Mouse (Mus musculus): Measurements from ENCODE around the gene Fam171a1.

DNA sequence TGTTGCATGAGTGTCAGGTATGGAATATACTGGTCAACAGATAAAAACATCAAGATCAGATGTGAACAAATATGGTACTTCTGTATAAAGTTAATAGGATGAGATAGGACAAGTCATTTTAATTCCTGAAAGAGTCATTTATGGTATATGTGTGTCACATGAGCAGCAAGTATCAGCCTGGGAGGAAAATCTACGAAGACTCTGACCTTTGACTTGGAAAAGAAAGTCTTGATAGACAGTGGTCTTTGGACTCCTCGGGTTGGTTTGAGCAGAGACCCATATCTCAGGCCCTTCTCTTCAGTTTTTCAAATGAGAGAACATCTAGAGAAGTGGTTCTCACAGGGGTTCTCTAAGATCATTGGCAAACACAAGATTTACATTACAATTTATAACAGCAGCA lies 137.3 kb downstream of the Fam171a1 start:
- no peak for TF ChIP-seq POLR2A (IDR thresholded peaks at IDR 0.05; ENCODE audit: borderline replicate concordance, insufficient read depth, low read length)
- TF ChIP-seq CTCF (IDR thresholded peaks at IDR 0.05; ENCODE audit: borderline replicate concordance, insufficient read depth, low read depth, low read length) = no peak

Data from cerebellum, adult 2 months (tissue).